Mouse (Mus musculus): ENCODE results near the gene Ccnl2. TPM values are rescaled to one million over a fixed set of nuclear protein-coding genes. Genes with fewer than 3 reads are reported as not detected.
"Not testable (repeated sequence)": the region's sequence is repeated elsewhere in the genome, so short reads cannot be mapped to it uniquely, and the experiment has no call there.

Gene Ccnl2
- polyA plus RNA-seq, 1 experiment from 2014 or later = 155 TPM

GRCm38 (mm10) chr4:155777816-155778215 is 34.5 kb upstream of the Ccnl2 start:
- H3K27ac ChIP-seq (replicated peaks) = no peak overlapping the region
- H3K4me3 ChIP-seq = no peak overlapping the region
- H3K27me3 ChIP-seq = peaks cover 22% of the 10 kb centered on the region
- peaks cover 28% of the 10 kb centered on the region for H3K4me1 ChIP-seq (replicated peaks)
- no peak overlapping the region for H3K4me2 ChIP-seq
- H3K9ac ChIP-seq = no peak overlapping the region
- no peaks in the 10 kb centered on the region for H3K9me3 ChIP-seq
- ATAC-seq (ENCODE audit: low read depth) = no peak
- H3K36me3 ChIP-seq = no peaks in the 10 kb centered on the region
- 86% methylated on average over 2 of the region's 2 CpGs for WGBS

GRCm38 (mm10) chr4:155779498-155779897 is 32.8 kb upstream of the Ccnl2 start:
- WGBS = 71% methylated on average over 4 of the region's 4 CpGs
- Histone ChIP-seq H3K36me3 (no peaks in the 10 kb centered on the region), H3K4me1 (replicated peaks) (peaks cover 23% of the 10 kb centered on the region), H3K9me3 (no peaks in the 10 kb centered on the region), H3K4me3 (no peak overlapping the region), H3K4me2 (no peak overlapping the region), H3K27ac (replicated peaks) (no peak overlapping the region), H3K9ac (no peak overlapping the region), H3K27me3 (peaks cover 11% of the 10 kb centered on the region; the same call in 1 of the 2 replicates)
- ATAC-seq (ENCODE audit: low read depth) = no peak

GRCm38 (mm10) chr4:155780895-155781294 is 31.4 kb upstream of the Ccnl2 start:
- Histone ChIP-seq H3K9ac (no peak overlapping the region), H3K4me2 (no peak overlapping the region), H3K4me3 (no peak overlapping the region), H3K27me3 (peaks cover 1% of the 10 kb centered on the region; the same call in 1 of the 2 replicates), H3K9me3 (no peaks in the 10 kb centered on the region), H3K36me3 (no peaks in the 10 kb centered on the region), H3K27ac (replicated peaks) (peak overlapping the region; percentile 61), H3K4me1 (replicated peaks) (peaks cover 19% of the 10 kb centered on the region)
- 27% methylated on average over 6 of the region's 6 CpGs for WGBS
- no peak for ATAC-seq (ENCODE audit: low read depth)

- no peak for ATAC-seq (ENCODE audit: low read depth)
- Histone ChIP-seq H3K27ac (replicated peaks) (peak overlapping the region; percentile 88), H3K4me3 (peak overlapping the region; percentile 57), H3K4me1 (replicated peaks) (peaks cover 18% of the 10 kb centered on the region), H3K9me3 (no peaks in the 10 kb centered on the region), H3K9ac (peak overlapping the region; percentile 82), H3K4me2 (peak overlapping the region; percentile 70), H3K36me3 (no peaks in the 10 kb centered on the region), H3K27me3 (no peaks in the 10 kb centered on the region)
- WGBS = 39% methylated on average over 16 of the region's 16 CpGs
Observed at GRCm38 (mm10) chr4:155783486-155784080, 28.7 kb upstream of the Ccnl2 start.

- peak; percentile 87 for ATAC-seq (ENCODE audit: low read depth)
- Histone ChIP-seq H3K4me1 (replicated peaks) (peaks cover 18% of the 10 kb centered on the region), H3K27ac (replicated peaks) (peak overlapping the region; percentile 88), H3K9me3 (no peaks in the 10 kb centered on the region), H3K4me2 (peak overlapping the region; percentile 70), H3K36me3 (no peaks in the 10 kb centered on the region), H3K27me3 (no peaks in the 10 kb centered on the region), H3K9ac (peak overlapping the region; percentile 82), H3K4me3 (peak overlapping the region; percentile 57)
- WGBS = under 1% methylated on average over 52 of the region's 52 CpGs
Observed at GRCm38 (mm10) chr4:155784081-155784701, 28.1 kb upstream of the Ccnl2 start.

- peak overlapping the region; percentile 82; the same call in 1 of the 2 replicates for H3K9ac ChIP-seq
- no peaks in the 10 kb centered on the region for H3K36me3 ChIP-seq
- WGBS = 83% methylated on average over 10 of the region's 10 CpGs
- no peaks in the 10 kb centered on the region for H3K9me3 ChIP-seq
- H3K4me3 ChIP-seq = no peak overlapping the region
- no peak overlapping the region for H3K27ac ChIP-seq (replicated peaks)
- no peaks in the 10 kb centered on the region for H3K27me3 ChIP-seq
- 0 out of 2 replicates have a peak, but pooled peaks have one; percentile 8 for ATAC-seq (ENCODE audit: low read depth)
- H3K4me2 ChIP-seq = no peak overlapping the region
- H3K4me1 ChIP-seq (replicated peaks) = peaks cover 18% of the 10 kb centered on the region
Observed at GRCm38 (mm10) chr4:155785246-155785645, 27.0 kb upstream of the Ccnl2 start.

GRCm38 (mm10) chr4:155785819-155786218 is 26.5 kb upstream of the Ccnl2 start, which contains the start of gene Tmem88b:
TSS of gene Tmem88b (minus strand) at chr4:155785874.
- peaks cover 18% of the 10 kb centered on the region for H3K4me1 ChIP-seq (replicated peaks)
- H3K9ac ChIP-seq = peak within 1 kb of the TSS; percentile 82
- H3K27ac ChIP-seq (replicated peaks) = no peak within 1 kb of the TSS
- H3K36me3 ChIP-seq = no peaks in the 10 kb centered on the region
- no peaks in the 10 kb centered on the region for H3K9me3 ChIP-seq
- ATAC-seq (ENCODE audit: low read depth) = no peak
- H3K4me3 ChIP-seq = peak within 1 kb of the TSS; percentile 57
- WGBS = 67% methylated on average over 5 of the region's 5 CpGs
- H3K4me2 ChIP-seq = peak within 1 kb of the TSS; percentile 70
- no peaks in the 10 kb centered on the region for H3K27me3 ChIP-seq

GRCm38 (mm10) chr4:155788300-155788699 is 24.0 kb upstream of the Ccnl2 start:
- H3K4me3 ChIP-seq = no peak overlapping the region
- H3K27ac ChIP-seq (replicated peaks) = no peak overlapping the region
- peaks cover 17% of the 10 kb centered on the region for H3K4me1 ChIP-seq (replicated peaks)
- no peak overlapping the region for H3K9ac ChIP-seq
- H3K9me3 ChIP-seq = no peaks in the 10 kb centered on the region
- ATAC-seq (ENCODE audit: low read depth) = no peak
- no peaks in the 10 kb centered on the region for H3K27me3 ChIP-seq
- no peaks in the 10 kb centered on the region for H3K36me3 ChIP-seq
- WGBS = 74% methylated on average over 3 of the region's 3 CpGs
- no peak overlapping the region for H3K4me2 ChIP-seq

- not testable (repeated sequence) for ATAC-seq (ENCODE audit: low read depth); H3K27ac ChIP-seq (replicated peaks); H3K4me2 ChIP-seq; H3K27me3 ChIP-seq; H3K9me3 ChIP-seq; H3K36me3 ChIP-seq; H3K4me3 ChIP-seq; H3K9ac ChIP-seq
- 83% methylated on average over 4 of the region's 4 CpGs for WGBS
- peaks cover 12% of the 10 kb centered on the region; the same call in 1 of the 2 replicates for H3K4me1 ChIP-seq (replicated peaks)
Observed at GRCm38 (mm10) chr4:155788833-155789232, 23.5 kb upstream of the Ccnl2 start.

- H3K9ac ChIP-seq = no peak within 1 kb of the TSS
- ATAC-seq (ENCODE audit: low read depth) = no peak
- H3K9me3 ChIP-seq = no peaks in the 10 kb centered on the region
- peaks cover 6% of the 10 kb centered on the region; the same call in 1 of the 2 replicates for H3K4me1 ChIP-seq (replicated peaks)
- H3K4me3 ChIP-seq = no peak within 1 kb of the TSS
- H3K36me3 ChIP-seq = no peaks in the 10 kb centered on the region
- WGBS = 85% methylated on average over 3 of the region's 3 CpGs
- no peak within 1 kb of the TSS for H3K4me2 ChIP-seq
- no peaks in the 10 kb centered on the region for H3K27me3 ChIP-seq
- no peak within 1 kb of the TSS for H3K27ac ChIP-seq (replicated peaks)
Observed at GRCm38 (mm10) chr4:155790021-155790489, 22.2 kb upstream of the Ccnl2 start, which contains the start of gene Ankrd65. TSS of gene Ankrd65 (plus strand) at chr4:155790439.

GRCm38 (mm10) chr4:155790650-155791161 is 21.6 kb upstream of the Ccnl2 start:
- WGBS = 68% methylated on average over 3 of the region's 3 CpGs
- Histone ChIP-seq H3K4me1 (replicated peaks) (no peaks in the 10 kb centered on the region), H3K9me3 (no peaks in the 10 kb centered on the region), H3K27me3 (no peaks in the 10 kb centered on the region), H3K27ac (replicated peaks) (no peak overlapping the region), H3K4me3 (no peak overlapping the region), H3K4me2 (no peak overlapping the region), H3K36me3 (no peaks in the 10 kb centered on the region), H3K9ac (no peak overlapping the region)
- no peak for ATAC-seq (ENCODE audit: low read depth)

- H3K27ac ChIP-seq (replicated peaks) = no peak overlapping the region
- no peak overlapping the region for H3K4me3 ChIP-seq
- no peaks in the 10 kb centered on the region for H3K9me3 ChIP-seq
- 77% methylated on average over 24 of the region's 24 CpGs for WGBS
- no peaks in the 10 kb centered on the region for H3K36me3 ChIP-seq
- ATAC-seq (ENCODE audit: low read depth) = no peak
- H3K27me3 ChIP-seq = no peaks in the 10 kb centered on the region
- no peak overlapping the region for H3K4me2 ChIP-seq
- H3K4me1 ChIP-seq (replicated peaks) = no peaks in the 10 kb centered on the region
- no peak overlapping the region for H3K9ac ChIP-seq
Observed at GRCm38 (mm10) chr4:155791240-155791933, 20.9 kb upstream of the Ccnl2 start.
